ENCODE assay signal across 1 mouse cellular context in the genomic region with DNA sequence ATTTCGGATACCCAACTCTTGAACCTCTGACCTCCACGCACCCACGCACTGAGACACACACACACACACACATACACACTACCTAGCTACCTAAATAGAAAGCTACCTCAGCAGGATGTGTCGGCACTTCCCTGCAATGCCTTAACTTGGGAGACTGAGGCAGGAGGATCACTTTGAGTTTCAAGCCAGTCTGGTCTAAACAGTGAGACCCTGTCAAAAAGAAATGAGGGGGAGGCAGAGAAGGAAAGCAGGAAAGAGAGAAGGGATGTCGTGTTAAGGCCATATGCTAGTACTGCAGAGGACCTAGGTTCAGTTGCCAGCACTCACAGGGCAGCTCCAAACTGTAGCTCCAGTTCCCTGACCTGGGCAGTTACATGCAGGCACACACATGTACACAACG.
TF ChIP-seq lines count a peak whose summit lies in the region.

No protein-coding gene starts in this region.

TF ChIP-seq in MEL, 35 proteins besides CTCF, POLR2A, EP300 and RAD21:
- TF ChIP-seq POLR2AphosphoS2 (IDR thresholded peaks at IDR 0.05; ENCODE audit: low read length): no peak
- TF ChIP-seq JUND (IDR thresholded peaks at IDR 0.05; ENCODE audit: low read depth, low read length): no peak
- no peak for TF ChIP-seq BHLHE40 (IDR thresholded peaks at IDR 0.05; ENCODE audit: borderline replicate concordance, low read depth, low read length)
- TF ChIP-seq TBP (IDR thresholded peaks at IDR 0.05; ENCODE audit: low read depth, low read length): 0 out of 2 replicates have a peak, but pooled peaks have one; percentile 16
- no peak for TF ChIP-seq ZKSCAN1 (IDR thresholded peaks at IDR 0.05; ENCODE audit: low read depth, low read length)
- no peak for TF ChIP-seq HCFC1 (IDR thresholded peaks at IDR 0.05; ENCODE audit: low read depth, low read length)
- TF ChIP-seq RCOR1 (IDR thresholded peaks at IDR 0.05; ENCODE audit: low read depth, low read length): no peak
